Mouse (Mus musculus) B cell, adult 2 months (primary cell): ENCODE results near the gene Gm45021.
"Not testable (repeated sequence)": the region's sequence is repeated elsewhere in the genome, so short reads cannot be mapped to it uniquely, and the experiment has no call there.

Experiments used
- DNase-seq, 2 experiments: peaks; one replicate each; pipeline ENCODE4 v3.0.0; 2022

Gene Gm45021

GRCm38 (mm10) chr6:48622186-48622843 lies 32.9 kb downstream of the Gm45021 start:
- not testable (repeated sequence) for DNase-seq

- DNase-seq: no peak
Measured at GRCm38 (mm10) chr6:48623460-48623859, 34.0 kb downstream of the Gm45021 start.

GRCm38 (mm10) chr6:48626464-48626863 lies 37.1 kb downstream of the Gm45021 start, which contains the start of gene AI854703:
TSS of gene AI854703 (plus strand) at chr6:48626764.
- DNase-seq: no peak

- DNase-seq: peak; percentile 35 to 39
Measured at GRCm38 (mm10) chr6:48626984-48627383, 37.6 kb downstream of the Gm45021 start.

- DNase-seq: no peak
Measured at GRCm38 (mm10) chr6:48627511-48627924, 38.1 kb downstream of the Gm45021 start.

- DNase-seq: no peak
Measured at GRCm38 (mm10) chr6:48628377-48628776, 39.0 kb downstream of the Gm45021 start.

- DNase-seq: peak; percentile 51 to 55
Measured at GRCm38 (mm10) chr6:48628808-48629660, 39.6 kb downstream of the Gm45021 start.

GRCm38 (mm10) chr6:48629661-48630034 lies 40.2 kb downstream of the Gm45021 start:
- DNase-seq: no peak

GRCm38 (mm10) chr6:48630831-48631230 lies 41.4 kb downstream of the Gm45021 start:
- no peak for DNase-seq

GRCm38 (mm10) chr6:48635105-48635504 lies 45.7 kb downstream of the Gm45021 start:
- DNase-seq: no peak

- DNase-seq: no peak
Measured at GRCm38 (mm10) chr6:48636515-48636914, 47.1 kb downstream of the Gm45021 start.

- no peak for DNase-seq
Measured at GRCm38 (mm10) chr6:48637811-48638500, 48.5 kb downstream of the Gm45021 start.

- no peak for DNase-seq
Measured at GRCm38 (mm10) chr6:48638553-48638952, 49.1 kb downstream of the Gm45021 start.

GRCm38 (mm10) chr6:48641391-48641790 lies 52.0 kb downstream of the Gm45021 start:
- DNase-seq: no peak

- peak; percentile 49 to 53 for DNase-seq
Measured at GRCm38 (mm10) chr6:48642764-48643292, 53.4 kb downstream of the Gm45021 start.

GRCm38 (mm10) chr6:48645660-48646308 lies 56.4 kb downstream of the Gm45021 start:
- peak; percentile 84 to 86 for DNase-seq

- no peak for DNase-seq
Measured at GRCm38 (mm10) chr6:48646309-48646690, 56.9 kb downstream of the Gm45021 start.

- peak; percentile 84 to 89 for DNase-seq
Measured at GRCm38 (mm10) chr6:48646995-48647394, 57.6 kb downstream of the Gm45021 start, which contains the start of gene Gimap8. TSS of gene Gimap8 (plus strand) at chr6:48647234.

- DNase-seq: no peak
Measured at GRCm38 (mm10) chr6:48647611-48648010, 58.2 kb downstream of the Gm45021 start.

- no peak for DNase-seq
Measured at GRCm38 (mm10) chr6:48648779-48649178, 59.4 kb downstream of the Gm45021 start.

- no peak for DNase-seq
Measured at GRCm38 (mm10) chr6:48650041-48650440, 60.6 kb downstream of the Gm45021 start.

GRCm38 (mm10) chr6:48658721-48659120 lies 69.3 kb downstream of the Gm45021 start:
- DNase-seq: no peak
